Mouse (Mus musculus) thymus, postnatal 25 days (tissue): Measurements from ENCODE around the gene Mknk1.

Experiments
- DNase-seq: peaks from one replicate; pipeline ENCODE4 v3.0.0; 2022

The Mknk1 gene

GRCm38 (mm10) chr4:115902816-115903215, 63.8 kb downstream of the Mknk1 start:
- DNase-seq, result peak; percentile 69

GRCm38 (mm10) chr4:115904375-115904774, 65.4 kb downstream of the Mknk1 start:
- DNase-seq, result no peak

GRCm38 (mm10) chr4:115905701-115906100, 66.7 kb downstream of the Mknk1 start:
- DNase-seq, result no peak

- no peak for DNase-seq
Measured at GRCm38 (mm10) chr4:115906791-115907190, 67.8 kb downstream of the Mknk1 start.

GRCm38 (mm10) chr4:115907994-115908393, 69.0 kb downstream of the Mknk1 start:
- no peak for DNase-seq

GRCm38 (mm10) chr4:115908641-115909040, 69.6 kb downstream of the Mknk1 start:
- DNase-seq, result no peak

GRCm38 (mm10) chr4:115911586-115911985, 72.6 kb downstream of the Mknk1 start:
- DNase-seq, result no peak

GRCm38 (mm10) chr4:115919911-115920310, 80.9 kb downstream of the Mknk1 start:
- DNase-seq, result no peak

GRCm38 (mm10) chr4:115922688-115923087, 83.7 kb downstream of the Mknk1 start:
- no peak for DNase-seq

- no peak for DNase-seq
Measured at GRCm38 (mm10) chr4:115923262-115923880, 84.4 kb downstream of the Mknk1 start.

GRCm38 (mm10) chr4:115927637-115928036, 88.6 kb downstream of the Mknk1 start:
- no peak for DNase-seq
